Mouse (Mus musculus) erythroblast, embryonic 14.5 days (primary cell): Measurements from ENCODE around the gene Ncapd3.

ENCODE experiments used
- GATA1 ChIP-seq: IDR thresholded peaks from 2 replicates; pipeline ENCODE4 v1.6.1; 2012; ENCODE audit warnings: low read length, inconsistent platforms, mixed read lengths
- TAL1 ChIP-seq: IDR thresholded peaks from 3 replicates; pipeline ENCODE4 v1.6.1; 2012; ENCODE audit warnings: low read length, inconsistent platforms, mixed read lengths

DNA sequence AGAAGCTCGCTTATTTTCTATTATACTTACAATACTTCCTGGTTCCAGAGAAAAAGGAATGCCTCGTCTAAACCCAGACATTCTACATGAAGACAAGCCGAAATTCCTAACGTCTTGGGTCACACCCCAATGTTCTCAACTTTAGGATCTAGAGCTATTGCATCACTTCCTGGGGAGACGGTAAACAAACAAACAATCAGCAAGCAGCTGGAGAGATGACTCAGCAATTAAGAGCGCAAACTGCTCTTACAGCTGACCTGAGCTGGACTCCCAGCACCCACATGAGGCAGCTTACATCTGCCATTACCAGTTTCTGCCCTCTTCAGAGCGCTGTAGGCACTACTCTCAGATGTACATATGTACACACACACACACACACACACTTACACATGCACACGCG, 91.3 kb downstream of the Ncapd3 start:
- TF ChIP-seq TAL1 (no peak), GATA1 (no peak)
